Mouse (Mus musculus): ENCODE results near the gene Ppif.

Ppif gene

GRCm38 (mm10) chr14:25695059-25695458, 1.1 kb downstream of the Ppif start:
- DNase-seq (ENCODE audit: low spot score in 2 of 2) = no peak

- DNase-seq (ENCODE audit: low spot score in 2 of 2) = no peak
Observed at GRCm38 (mm10) chr14:25696356-25696755, 2.4 kb downstream of the Ppif start.

- peak in 1 of 2 experiments; percentile 50 for DNase-seq (ENCODE audit: low spot score in 2 of 2)
Observed at GRCm38 (mm10) chr14:25701986-25702385, 8.0 kb downstream of the Ppif start.

- peak; percentile 86 for DNase-seq (ENCODE audit: low spot score in 2 of 2)
Observed at GRCm38 (mm10) chr14:25707691-25708181, 13.8 kb downstream of the Ppif start.

GRCm38 (mm10) chr14:25708451-25708850, 14.5 kb downstream of the Ppif start:
- no peak for DNase-seq (ENCODE audit: low spot score in 2 of 2)

GRCm38 (mm10) chr14:25708917-25709316, 15.0 kb downstream of the Ppif start:
- DNase-seq (ENCODE audit: low spot score in 2 of 2) = no peak

- DNase-seq (ENCODE audit: low spot score in 2 of 2) = no peak
Observed at GRCm38 (mm10) chr14:25710073-25710472, 16.1 kb downstream of the Ppif start.

- no peak for DNase-seq (ENCODE audit: low spot score in 2 of 2)
Observed at GRCm38 (mm10) chr14:25710681-25711080, 16.7 kb downstream of the Ppif start.

- DNase-seq (ENCODE audit: low spot score in 2 of 2) = no peak
Observed at GRCm38 (mm10) chr14:25711177-25711576, 17.2 kb downstream of the Ppif start.

GRCm38 (mm10) chr14:25711602-25712001, 17.6 kb downstream of the Ppif start:
- no peak for DNase-seq (ENCODE audit: low spot score in 2 of 2)

GRCm38 (mm10) chr14:25713443-25713842, 19.5 kb downstream of the Ppif start:
- DNase-seq (ENCODE audit: low spot score in 2 of 2) = peak; percentile 64 to 72

GRCm38 (mm10) chr14:25716528-25716927, 22.6 kb downstream of the Ppif start:
- no peak for DNase-seq (ENCODE audit: low spot score in 2 of 2)

- DNase-seq (ENCODE audit: low spot score in 2 of 2) = no peak
Observed at GRCm38 (mm10) chr14:25717718-25718117, 23.8 kb downstream of the Ppif start.

- DNase-seq (ENCODE audit: low spot score in 2 of 2) = no peak
Observed at GRCm38 (mm10) chr14:25718471-25718870, 24.5 kb downstream of the Ppif start.

GRCm38 (mm10) chr14:25719371-25719770, 25.4 kb downstream of the Ppif start:
- no peak for DNase-seq (ENCODE audit: low spot score in 2 of 2)

GRCm38 (mm10) chr14:25720962-25721707, 27.2 kb downstream of the Ppif start:
- DNase-seq (ENCODE audit: low spot score in 2 of 2) = no peak

- no peak for DNase-seq (ENCODE audit: low spot score in 2 of 2)
Observed at GRCm38 (mm10) chr14:25725032-25725497, 31.1 kb downstream of the Ppif start.

- DNase-seq (ENCODE audit: low spot score in 2 of 2) = no peak
Observed at GRCm38 (mm10) chr14:25725690-25726089, 31.7 kb downstream of the Ppif start.

GRCm38 (mm10) chr14:25726226-25727148, 32.5 kb downstream of the Ppif start:
- DNase-seq (ENCODE audit: low spot score in 2 of 2) = no peak

- no peak for DNase-seq (ENCODE audit: low spot score in 2 of 2)
Observed at GRCm38 (mm10) chr14:25727149-25727510, 33.2 kb downstream of the Ppif start.

- DNase-seq (ENCODE audit: low spot score in 2 of 2) = peak; percentile 78 to 83
Observed at GRCm38 (mm10) chr14:25734736-25735716, 41.1 kb downstream of the Ppif start.
